Comparison of ENCODE assay signal across 8 mouse cellular contexts in the genomic region with DNA sequence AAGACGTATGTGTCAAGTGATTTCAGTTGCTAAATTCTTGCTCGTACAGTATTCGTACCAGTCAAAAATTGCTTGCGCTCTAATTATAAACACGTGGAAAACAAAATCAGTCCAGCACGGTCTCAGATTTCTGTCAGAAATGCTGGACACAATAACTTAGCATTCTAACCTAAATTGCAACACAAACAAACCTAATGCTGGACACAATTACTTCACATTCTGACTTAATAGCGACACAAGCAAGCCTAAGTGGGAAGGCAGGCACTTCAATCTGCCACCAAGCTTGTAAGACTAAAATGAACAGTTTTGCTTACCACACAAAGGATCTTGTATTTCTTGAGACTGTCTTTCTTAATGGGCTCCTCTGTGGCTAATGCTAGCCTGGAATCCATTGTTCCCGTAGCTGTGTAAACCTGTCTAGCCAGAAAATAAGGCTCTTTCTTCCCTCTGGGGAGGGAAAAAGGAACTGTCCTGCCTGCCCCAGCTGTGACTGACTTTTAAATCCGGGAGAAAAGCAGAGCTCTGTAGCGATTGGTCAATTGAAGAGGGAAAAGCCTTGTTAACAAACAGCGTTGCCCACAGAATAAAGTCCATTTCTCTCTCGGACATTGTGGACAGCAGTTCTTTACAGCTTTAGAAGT. TPM values are rescaled to one million over a fixed set of nuclear protein-coding genes. Genes with fewer than 3 reads are reported as not detected.
A peak's percentile ranks its signal among the peaks of the same experiment; 100 is the strongest.
DNase-seq lines count a peak whose midpoint lies in the region; ATAC-seq and TF ChIP-seq lines count a peak whose summit lies in the region.

No protein-coding gene starts in this region.

- peak overlapping the region; percentile 98; the same call in 1 of the 2 replicates for H3K27ac ChIP-seq in ES-E14 (ENCODE audit: insufficient read depth, low read depth, low read length, poor library complexity, severe bottlenecking)
- peak overlapping the region; percentile 54 for H3K27ac ChIP-seq in embryonic facial prominence, embryonic 12.5 days
- H3K27ac ChIP-seq in hindbrain, embryonic 14.5 days, result no peak overlapping the region
- 0 out of 2 replicates have a peak overlapping the region, but pooled peaks have one; percentile 39 for H3K27ac ChIP-seq in liver, embryonic 13.5 days

- whole genome bisulfite sequencing in embryonic facial prominence, embryonic 12.5 days, result 3% methylated on average over 12 of the region's 12 CpGs
- 22% methylated on average over 12 of the region's 12 CpGs for WGBS in hindbrain, embryonic 14.5 days
- WGBS in liver, embryonic 13.5 days (ENCODE audit: insufficient replicate concordance), result 48% methylated on average over 12 of the region's 12 CpGs

- H3K4me3 ChIP-seq in ES-E14 (ENCODE audit: insufficient read depth in 1 of 2, low read depth in 1 of 2, low read length in 2 of 2, poor library complexity in 1 of 2, severe bottlenecking in 1 of 2), result peak overlapping the region; percentile 54 to 73
- H3K4me3 ChIP-seq in embryonic facial prominence, embryonic 12.5 days, result peak overlapping the region; percentile 19
- H3K4me3 ChIP-seq in hindbrain, embryonic 14.5 days (replicated peaks; ENCODE audit: low read length), result peak overlapping the region; percentile 13; the same call in 1 of the 2 replicates
- H3K4me3 ChIP-seq in liver, embryonic 13.5 days (replicated peaks), result peak overlapping the region; percentile 12; the same call in 1 of the 2 replicates

- H3K27me3 ChIP-seq in embryonic facial prominence, embryonic 12.5 days, result no peaks in the 10 kb centered on the region
- no peaks in the 10 kb centered on the region for H3K27me3 ChIP-seq in hindbrain, embryonic 14.5 days (ENCODE audit: control insufficient read depth, insufficient read depth, low read length)
- peaks cover 4% of the 10 kb centered on the region; the same call in 1 of the 2 replicates for H3K27me3 ChIP-seq in liver, embryonic 13.5 days

- in situ Hi-C loops in ES-E14 (cut with MboI; ENCODE audit: low sequenced_read_pairs in 2 of 2, unreplicated experiment in 2 of 2), result no loop called here

- DNase-seq in ES-E14 (ENCODE audit: low read depth, low spot score), result no peak
- peak; percentile 41 for DNase-seq in hindbrain, embryonic 14.5 days (ENCODE audit: low spot score)
- no peak for DNase-seq in liver, embryonic 13.5 days
- no peak for DNase-seq in thymus, postnatal 0 days (ENCODE audit: low spot score)
- DNase-seq in adrenal gland, adult 8-10 months, result no peak
- DNase-seq in thymus, postnatal 4 days, result no peak
- no peak for DNase-seq in adrenal gland, postnatal 4 days (ENCODE audit: low spot score in 2 of 2)

- H3K4me1 ChIP-seq in ES-E14 (ENCODE audit: control insufficient read depth in 2 of 2, insufficient read depth in 2 of 2, low read length in 2 of 2, poor library complexity in 1 of 2), result peaks cover 0 to 11% of the 10 kb centered on the region in 2 experiments; a peak in 2 of 4 replicates
- H3K4me1 ChIP-seq in embryonic facial prominence, embryonic 12.5 days, result peaks cover 16% of the 10 kb centered on the region; the same call in 1 of the 2 replicates
- H3K4me1 ChIP-seq in hindbrain, embryonic 14.5 days (replicated peaks; ENCODE audit: control insufficient read depth, insufficient read depth, low read length), result peaks cover 16% of the 10 kb centered on the region; the same call in 1 of the 2 replicates
- peaks cover 21% of the 10 kb centered on the region for H3K4me1 ChIP-seq in liver, embryonic 13.5 days (replicated peaks)

- H3K36me3 ChIP-seq in ES-E14 (ENCODE audit: control insufficient read depth, insufficient read depth, low read length, poor library complexity, severe bottlenecking), result no peaks in the 10 kb centered on the region; the same call in 1 of the 2 replicates
- H3K36me3 ChIP-seq in embryonic facial prominence, embryonic 12.5 days, result no peaks in the 10 kb centered on the region
- H3K36me3 ChIP-seq in hindbrain, embryonic 14.5 days (replicated peaks; ENCODE audit: control insufficient read depth, insufficient read depth), result no peaks in the 10 kb centered on the region
- no peaks in the 10 kb centered on the region for H3K36me3 ChIP-seq in liver, embryonic 13.5 days

- H3K9me3 ChIP-seq in ES-E14 (ENCODE audit: control insufficient read depth, insufficient read depth, low read depth, low read length), result 0 out of 2 replicates have a peak, but pooled peaks cover 2% of the 10 kb centered on the region
- no peaks in the 10 kb centered on the region for H3K9me3 ChIP-seq in embryonic facial prominence, embryonic 12.5 days
- no peaks in the 10 kb centered on the region for H3K9me3 ChIP-seq in hindbrain, embryonic 14.5 days (ENCODE audit: control insufficient read depth, low read length)
- no peaks in the 10 kb centered on the region for H3K9me3 ChIP-seq in liver, embryonic 13.5 days (replicated peaks)

- ATAC-seq in embryonic facial prominence, embryonic 12.5 days (ENCODE audit: insufficient number of reproducible peaks, insufficient read depth, low FRiP score, low TSS enrichment), result 0 out of 2 replicates have a peak, but pooled peaks have one; percentile 64
- ATAC-seq in hindbrain, embryonic 14.5 days (ENCODE audit: low FRiP score), result 0 out of 2 replicates have a peak, but pooled peaks have one; percentile 43
- no peak for ATAC-seq in liver, embryonic 13.5 days (ENCODE audit: low read depth)

- H3K9ac ChIP-seq in ES-E14 (ENCODE audit: insufficient read depth, low read depth, low read length, poor library complexity, severe bottlenecking), result peak overlapping the region; percentile 50; the same call in 1 of the 2 replicates
- peak overlapping the region; percentile 29 for H3K9ac ChIP-seq in embryonic facial prominence, embryonic 12.5 days
- H3K9ac ChIP-seq in hindbrain, embryonic 14.5 days, result peak overlapping the region; percentile 39
- H3K9ac ChIP-seq in liver, embryonic 13.5 days, result no peak overlapping the region

- peak overlapping the region; percentile 46 for H3K4me2 ChIP-seq in embryonic facial prominence, embryonic 12.5 days (replicated peaks)
- peak overlapping the region; percentile 46 for H3K4me2 ChIP-seq in hindbrain, embryonic 14.5 days (replicated peaks)
- H3K4me2 ChIP-seq in liver, embryonic 13.5 days, result peak overlapping the region; percentile 33

TF ChIP-seq in ES-E14, 5 proteins besides CTCF, POLR2A, EP300 and RAD21:
- TF ChIP-seq HCFC1 (IDR thresholded peaks at IDR 0.05; ENCODE audit: borderline replicate concordance, insufficient read depth, low read length) (no peak), ZC3H11A (IDR thresholded peaks at IDR 0.05; ENCODE audit: borderline replicate concordance, low read depth, low read length) (no peak), ZNF384 (IDR thresholded peaks at IDR 0.05; ENCODE audit: low read depth, low read length) (no peak)
TF ChIP-seq in ES-E14: peak in this region for 0.

RNA-seq across cellular contexts. Expression of a gene that starts 6.8 kb away (rescaled TPM):
- total RNA-seq in ES-E14 (2012; rRNA removed), result 43.2 and 96.9 TPM in 2 replicates
- 6.2 and 8.1 TPM in 2 replicates for polyA plus RNA-seq in embryonic facial prominence, embryonic 12.5 days (2016; fragmentation: Nextera tagmentation; extraction: Ambion mirVana)
- 4.1 and 4.8 TPM in 2 replicates for polyA plus RNA-seq in hindbrain, embryonic 14.5 days (2014; fragmentation: Nextera tagmentation; extraction: Ambion mirVana)
- polyA plus RNA-seq in liver, embryonic 13.5 days (2015; fragmentation: Nextera tagmentation; extraction: Ambion mirVana), result 2.1 and 2.4 TPM in 2 replicates
- 1.3 and 1.4 TPM in 2 replicates for polyA plus RNA-seq in thymus, postnatal 0 days (2015; fragmentation: Nextera tagmentation; extraction: Ambion mirVana)
- total RNA-seq in adrenal gland, adult 8-10 months (2022), result 1 to 10 TPM; 2.3 to 3.2 (median 2.4) TPM
- total RNA-seq in adrenal gland, postnatal 4 days (2021), result 1 to 10 TPM; 7.1 to 7.3 TPM

RNA-seq across cellular contexts. Expression of a gene that starts 34.0 kb away (rescaled TPM):
- total RNA-seq in ES-E14 (2012; rRNA removed), result 41.9 and 60.1 TPM in 2 replicates
- 33.6 and 38.9 TPM in 2 replicates for polyA plus RNA-seq in embryonic facial prominence, embryonic 12.5 days (2016; fragmentation: Nextera tagmentation; extraction: Ambion mirVana)
- polyA plus RNA-seq in hindbrain, embryonic 14.5 days (2014; fragmentation: Nextera tagmentation; extraction: Ambion mirVana), result 32.2 and 32.6 TPM in 2 replicates
- polyA plus RNA-seq in liver, embryonic 13.5 days (2015; fragmentation: Nextera tagmentation; extraction: Ambion mirVana), result 5.9 and 7.8 TPM in 2 replicates
- 10.2 and 12.2 TPM in 2 replicates for polyA plus RNA-seq in thymus, postnatal 0 days (2015; fragmentation: Nextera tagmentation; extraction: Ambion mirVana)
- 10 to 100 TPM; 24.9 to 32.0 (median 30.1) TPM for total RNA-seq in adrenal gland, adult 8-10 months (2022)
- total RNA-seq in adrenal gland, postnatal 4 days (2021), result 10 to 100 TPM; 32.0 to 33.2 TPM

Comparison
In these comparisons a context has a peak if more than half of its experiments do, and no peak if none do; other contexts are left out.
1. H3K4me3 ChIP-seq: peak in every context shown above with its lines; median percentile 64 in ES-E14; 19 in embryonic facial prominence, embryonic 12.5 days; 13 in hindbrain, embryonic 14.5 days; 12 in liver, embryonic 13.5 days.